Mouse (Mus musculus) liver, postnatal 0 days (tissue): Measurements from ENCODE around the gene Clstn2.

Source experiments
- CTCF ChIP-seq: sonication (generic); IDR thresholded peaks from 2 replicates; pipeline ENCODE4 v1.5.1; 2016; ENCODE audit warnings: antibody characterized with exemption, low read depth
- EP300 ChIP-seq: IDR thresholded peaks from 2 replicates; pipeline ENCODE4 v1.6.1; 2016; ENCODE audit warnings: antibody characterized with exemption, low read depth, mild to moderate bottlenecking

GRCm38 (mm10) chr9:97648409-97648808 lies 384.6 kb downstream of the Clstn2 start:
- no peak for TF ChIP-seq CTCF
- no peak for TF ChIP-seq EP300
